Mouse (Mus musculus): ENCODE results near the gene Smco1.

- TF ChIP-seq ZC3H11A (IDR thresholded peaks at IDR 0.05; ENCODE audit: borderline replicate concordance, low read depth, low read length) (no peak), HCFC1 (IDR thresholded peaks at IDR 0.05; ENCODE audit: borderline replicate concordance, insufficient read depth, low read length) (no peak), ZNF384 (IDR thresholded peaks at IDR 0.05; ENCODE audit: low read depth, low read length) (no peak), MAFK (IDR thresholded peaks at IDR 0.05; ENCODE audit: insufficient read depth, low read depth, low read length) (no peak), CHD2 (IDR thresholded peaks at IDR 0.05; ENCODE audit: low read depth, low read length) (no peak)
Observed at GRCm38 (mm10) chr16:32303886-32304285, 32.6 kb downstream of the Smco1 start.

All from ES-E14 (cell line).